Mouse (Mus musculus) CH12.LX (cell line): ENCODE data around the gene Fam117a. TPM values are rescaled to one million over a fixed set of nuclear protein-coding genes. Genes with fewer than 3 reads are reported as not detected.

Experiments used
- DNase-seq: peaks from one replicate; pipeline ENCODE4 v3.0.0-alpha.2; 2013; ENCODE audit errors: extremely low read depth
- H3K27ac ChIP-seq: 2 replicates; pipeline ENCODE4 v1.5.1; 2012; ENCODE audit warnings: low read depth, mild to moderate bottlenecking, control low read depth, moderate library complexity; ENCODE audit not compliant: insufficient read depth
- H3K27me3 ChIP-seq: replicated peaks from 2 replicates; pipeline ENCODE3; 2012; ENCODE audit warnings: inconsistent platforms
- H3K36me3 ChIP-seq, 2 experiments: replicated peaks in 1 of 2; 2 replicates each; pipeline versions ENCODE3 to v1.6.1; 2012; ENCODE audit warnings: inconsistent platforms in 1 of 2, low read length in 1 of 2, mild to moderate bottlenecking in 1 of 2, mixed read lengths in 1 of 2, moderate library complexity in 1 of 2; ENCODE audit not compliant: control insufficient read depth in 1 of 2, insufficient read depth in 1 of 2
- H3K4me1 ChIP-seq, 2 experiments: 2 replicates each; pipeline ENCODE4 v1.6.1; 2012; ENCODE audit warnings: inconsistent platforms in 1 of 2, moderate library complexity in 1 of 2; ENCODE audit not compliant: insufficient read depth in 2 of 2, control insufficient read depth in 1 of 2
- H3K4me2 ChIP-seq: 2 replicates; pipeline ENCODE4 v1.6.1; 2012; ENCODE audit warnings: low read depth, mild to moderate bottlenecking, control low read depth; ENCODE audit not compliant: poor library complexity, insufficient read depth, severe bottlenecking
- H3K4me3 ChIP-seq, 3 experiments: fragments of 150-350 bp in 1 of 3; sonication (generic) in 1 of 3; replicated peaks in 1 of 3; 2 replicates each; pipeline versions ENCODE3 to v1.5.1; 2011 to 2012; ENCODE audit warnings: low read depth in 2 of 3, low read length in 2 of 3, mild to moderate bottlenecking in 2 of 3, moderate library complexity in 2 of 3, control low read depth in 1 of 3, improper control_type of control experiment in 1 of 3, inconsistent platforms in 1 of 3, mixed read lengths in 1 of 3; ENCODE audit not compliant: poor library complexity in 1 of 3
- H3K79me2 ChIP-seq: replicated peaks from 2 replicates; pipeline ENCODE4 v1.6.1; 2012; ENCODE audit warnings: mild to moderate bottlenecking, moderate library complexity; ENCODE audit not compliant: control insufficient read depth, poor library complexity, insufficient read depth, severe bottlenecking; ENCODE audit errors: extremely low read depth
- H3K9ac ChIP-seq: 2 replicates; pipeline ENCODE4 v1.6.1; 2012; ENCODE audit warnings: low read depth, mild to moderate bottlenecking, control low read depth, moderate library complexity; ENCODE audit not compliant: insufficient read depth
- H3K9me3 ChIP-seq: replicated peaks from 2 replicates; pipeline ENCODE3; 2012; ENCODE audit warnings: low read length, inconsistent platforms, mixed read lengths
- CHD2 ChIP-seq: IDR thresholded peaks from 2 replicates; pipeline ENCODE4 v1.6.1; 2011; ENCODE audit warnings: low read length, improper control_type of control experiment
- CTCF ChIP-seq, 2 experiments: IDR thresholded peaks in 1 of 2; conservative IDR thresholded peaks in 1 of 2; 2 replicates each; pipeline ENCODE4 v1.5.1; 2011 to 2012; ENCODE audit warnings: low read depth in 2 of 2, low read length in 2 of 2, improper control_type of control experiment in 1 of 2, inconsistent platforms in 1 of 2, mild to moderate bottlenecking in 1 of 2, moderate library complexity in 1 of 2
- E2F4 ChIP-seq: IDR thresholded peaks from 2 replicates; pipeline ENCODE4 v1.6.1; 2011; ENCODE audit warnings: low read depth, low read length, improper control_type of control experiment; ENCODE audit not compliant: insufficient replicate concordance
- ETS1 ChIP-seq: conservative IDR thresholded peaks from 2 replicates; pipeline ENCODE4 v1.6.1; 2012; ENCODE audit warnings: low read depth, mild to moderate bottlenecking, inconsistent platforms, low read length, improper control_type of control experiment, moderate library complexity
- GABPA ChIP-seq: IDR thresholded peaks from 2 replicates; pipeline ENCODE4 v1.6.1; 2012; ENCODE audit warnings: low read depth, low read length, improper control_type of control experiment, inconsistent platforms; ENCODE audit not compliant: insufficient replicate concordance
- JUND ChIP-seq: conservative IDR thresholded peaks from 2 replicates; pipeline ENCODE4 v1.6.1; 2011; ENCODE audit warnings: low read depth, low read length, improper control_type of control experiment
- MAX ChIP-seq: IDR thresholded peaks from 2 replicates; pipeline ENCODE4 v1.6.1; 2011; ENCODE audit warnings: low read length, improper control_type of control experiment
- MAZ ChIP-seq: IDR thresholded peaks from 2 replicates; pipeline ENCODE4 v1.6.1; 2012; ENCODE audit warnings: low read depth, mild to moderate bottlenecking, inconsistent platforms, low read length, improper control_type of control experiment, moderate library complexity
- MYC ChIP-seq: IDR thresholded peaks from 2 replicates; pipeline ENCODE4 v1.6.1; 2011; ENCODE audit warnings: low read depth, mild to moderate bottlenecking, improper control_type of control experiment, low read length
- NRF1 ChIP-seq: IDR thresholded peaks from 2 replicates; pipeline ENCODE4 v1.6.1; 2014; ENCODE audit warnings: low read depth, mild to moderate bottlenecking, inconsistent platforms, low read length, improper control_type of control experiment, moderate library complexity
- PAX5 ChIP-seq: IDR thresholded peaks from 2 replicates; pipeline ENCODE4 v1.6.1; 2012; ENCODE audit warnings: low read length, inconsistent platforms, mixed read lengths
- POLR2A ChIP-seq: IDR thresholded peaks from 2 replicates; pipeline ENCODE4 v1.6.1; 2011; ENCODE audit warnings: low read depth, mild to moderate bottlenecking, improper control_type of control experiment, low read length
- RAD21 ChIP-seq: IDR thresholded peaks from 2 replicates; pipeline ENCODE4 v1.6.1; 2011; ENCODE audit warnings: low read depth, mild to moderate bottlenecking, low read length, improper control_type of control experiment, moderate library complexity
- ZMIZ1 ChIP-seq: IDR thresholded peaks from 2 replicates; pipeline ENCODE4 v1.6.1; 2012; ENCODE audit warnings: low read depth, mild to moderate bottlenecking, inconsistent platforms, low read length, improper control_type of control experiment
- ZNF384 ChIP-seq: IDR thresholded peaks from 2 replicates; pipeline ENCODE4 v1.6.1; 2012; ENCODE audit warnings: low read depth, low read length, improper control_type of control experiment, inconsistent platforms
- dilution Hi-C: fragments of 300-500 bp; cut with MboI; formaldehyde crosslinking; loops from 2 replicates; pipeline ENCODE4 v1.14.3; 2020; ENCODE audit warnings: low sequenced_read_pairs; ENCODE audit not compliant: extremely low pct_unique_long_range_greater_than_20kb, extremely low pct_ligation_motif_present
- in situ Hi-C: fragments of 300-500 bp; cut with MboI; formaldehyde crosslinking; loops from 3 replicates; pipeline ENCODE4 v1.14.3; 2019; ENCODE audit warnings: low sequenced_read_pairs, low pct_ligation_motif_present, low pct_unique_long_range_greater_than_20kb, mixed read lengths
- polyA plus RNA-seq: library from polyadenylated mRNA; unstranded; fragments of >175 nt; gene quantifications from 2 replicates; pipeline ENCODE4 v1.2.1, GENCODE M21; 2012; ENCODE audit warnings: low read depth; ENCODE audit not compliant: insufficient read length
- total RNA-seq, 2 experiments: library from RNA; depleted of rRNA; stranded (reverse); fragments of 300-350 nt in 1 of 2; fragments of >200 nt in 1 of 2; gene quantifications; 2 replicates each; pipeline ENCODE4 v1.2.3; 2012 to 2014

Gene Fam117a
- total and polyA plus RNA-seq, 3 experiments: 0.54 to 2.2 (median 0.91) TPM

- H3K79me2 ChIP-seq: no peaks in the 10 kb centered on the region
- peaks cover 10 to 12% of the 10 kb centered on the region in 2 experiments for H3K4me1 ChIP-seq
- in situ Hi-C loops: no loop called here
- dilution Hi-C loops: no loop called here
- no peak for TF ChIP-seq E2F4
- no peak for TF ChIP-seq MAZ
- no peak for TF ChIP-seq ZNF384
- TF ChIP-seq MYC: no peak
- no peak for TF ChIP-seq NRF1
- no peak for TF ChIP-seq POLR2A
- TF ChIP-seq RAD21: no peak
- no peak for DNase-seq
- no peaks in the 10 kb centered on the region for H3K36me3 ChIP-seq
- no peak overlapping the region for H3K27ac ChIP-seq
- H3K27me3 ChIP-seq: peaks cover 47% of the 10 kb centered on the region
- H3K9ac ChIP-seq: no peak overlapping the region
- no peaks in the 10 kb centered on the region for H3K9me3 ChIP-seq
- no peak overlapping the region for H3K4me3 ChIP-seq
- no peak overlapping the region for H3K4me2 ChIP-seq
Observed at GRCm38 (mm10) chr11:95324181-95324580, 12.6 kb upstream of the Fam117a start.

GRCm38 (mm10) chr11:95325832-95326231, 11.0 kb upstream of the Fam117a start:
- Histone ChIP-seq H3K27ac (no peak overlapping the region), H3K36me3 (no peaks in the 10 kb centered on the region), H3K9ac (no peak overlapping the region), H3K79me2 (no peaks in the 10 kb centered on the region), H3K9me3 (no peaks in the 10 kb centered on the region), H3K4me3 (no peak overlapping the region), H3K4me2 (no peak overlapping the region), H3K27me3 (peaks cover 51% of the 10 kb centered on the region)
- in situ Hi-C loops: no loop called here
- no peak for TF ChIP-seq GABPA
- TF ChIP-seq, all 38 proteins: peak for 0
- H3K4me1 ChIP-seq: peaks cover 10 to 14% of the 10 kb centered on the region in 2 experiments
- dilution Hi-C loops: no loop called here
- no peak for DNase-seq

DNA sequence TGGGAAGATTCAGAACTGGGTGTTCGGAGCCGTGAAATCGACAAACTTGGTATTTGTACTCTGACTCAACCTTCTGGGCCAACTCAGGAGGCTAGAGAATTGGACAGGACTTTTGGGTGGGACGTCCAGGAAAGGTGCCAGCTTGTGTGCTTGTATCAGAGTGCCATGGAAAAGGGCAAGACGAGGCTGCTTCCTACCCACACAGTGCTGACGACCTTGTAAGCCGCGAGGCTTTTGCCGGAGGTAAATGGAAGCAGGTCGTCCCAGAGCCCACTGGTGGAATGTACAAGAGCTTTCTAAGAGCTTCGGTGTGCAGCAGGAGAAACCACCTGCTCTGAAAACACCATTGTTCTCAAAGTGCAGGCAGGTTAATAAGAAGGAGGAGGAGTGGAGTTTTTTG, 10.6 kb upstream of the Fam117a start:
- TF ChIP-seq MAX (no peak), ETS1 (no peak), CHD2 (no peak), ZMIZ1 (no peak), JUND (no peak), MYC (no peak), CTCF (conservative IDR thresholded peaks at IDR 0.05 in 1 of 2, IDR thresholded peaks at IDR 0.05 in 1 of 2; ENCODE audit: low read depth in 2 of 2, low read length in 2 of 2) (no peak), PAX5 (no peak), POLR2A (no peak), MAZ (no peak)
- TF ChIP-seq, all 38 proteins: peak for 0
- H3K9ac ChIP-seq: no peak overlapping the region
- no peak overlapping the region for H3K27ac ChIP-seq
- no peaks in the 10 kb centered on the region for H3K79me2 ChIP-seq
- H3K27me3 ChIP-seq: peaks cover 53% of the 10 kb centered on the region
- no peaks in the 10 kb centered on the region for H3K9me3 ChIP-seq
- no peaks in the 10 kb centered on the region for H3K36me3 ChIP-seq
- DNase-seq: no peak
- dilution Hi-C loops: no loop called here
- no peak overlapping the region for H3K4me2 ChIP-seq
- in situ Hi-C loops: no loop called here
- peaks cover 10 to 14% of the 10 kb centered on the region in 2 experiments for H3K4me1 ChIP-seq
- no peak overlapping the region for H3K4me3 ChIP-seq
